Mouse (Mus musculus) liver, postnatal 0 days (tissue): ENCODE results near the gene Lgals3. TPM values are rescaled to one million over a fixed set of nuclear protein-coding genes. Genes with fewer than 3 reads are reported as not detected.

Source experiments
- ATAC-seq: fragments of 200-750 bp; cut with Nextera tagmentation; 2 replicates; pipeline ENCODE4 v1.8.0; 2017; ENCODE audit warnings: mild to moderate bottlenecking, moderate library complexity
- DNase-seq: peaks from one replicate; pipeline ENCODE4 v3.0.0-alpha.2; 2016
- H3K27ac ChIP-seq: fragments of 300-500 bp; sonication (generic); 2 replicates; pipeline ENCODE4 v1.5.1; 2014; ENCODE audit warnings: antibody characterized with exemption, moderate library complexity, mild to moderate bottlenecking, low read depth
- H3K27me3 ChIP-seq: fragments of 300-500 bp; sonication (generic); 2 replicates; pipeline ENCODE4 v1.6.1; 2014; ENCODE audit warnings: low read length, control low read depth, mixed read lengths; ENCODE audit not compliant: insufficient read depth
- H3K36me3 ChIP-seq: fragments of 300-500 bp; sonication (generic); replicated peaks from 2 replicates; pipeline ENCODE4 v1.6.1; 2014; ENCODE audit warnings: mild to moderate bottlenecking, control low read depth, low read length, moderate library complexity, mixed read lengths; ENCODE audit not compliant: insufficient read depth
- H3K4me1 ChIP-seq: fragments of 300-500 bp; sonication (generic); 2 replicates; pipeline ENCODE4 v1.6.1; 2014; ENCODE audit warnings: antibody characterized with exemption, mild to moderate bottlenecking, control low read depth; ENCODE audit not compliant: insufficient read depth
- H3K4me2 ChIP-seq: fragments of 300-500 bp; sonication (generic); 2 replicates; pipeline ENCODE4 v1.6.1; 2014; ENCODE audit warnings: low read depth, mild to moderate bottlenecking, low read length, moderate library complexity, mixed read lengths
- H3K4me3 ChIP-seq: fragments of 300-500 bp; sonication (generic); 2 replicates; pipeline ENCODE4 v1.5.1; 2014; ENCODE audit warnings: low read depth, low read length
- H3K9ac ChIP-seq: fragments of 300-500 bp; sonication (generic); replicated peaks from 2 replicates; pipeline ENCODE4 v1.6.1; 2014; ENCODE audit warnings: mild to moderate bottlenecking, moderate library complexity
- H3K9me3 ChIP-seq: fragments of 300-500 bp; sonication (generic); 2 replicates; pipeline ENCODE4 v1.6.1; 2016; ENCODE audit warnings: mild to moderate bottlenecking, control low read depth, low read length, mixed read lengths
- CTCF ChIP-seq: sonication (generic); IDR thresholded peaks from 2 replicates; pipeline ENCODE4 v1.5.1; 2016; ENCODE audit warnings: antibody characterized with exemption, low read depth
- EP300 ChIP-seq: IDR thresholded peaks from 2 replicates; pipeline ENCODE4 v1.6.1; 2016; ENCODE audit warnings: antibody characterized with exemption, low read depth, mild to moderate bottlenecking
- WGBS: fragments of 180-500 bp; shearing (Covaris S2); extraction: QIAGEN DNeasy Blood & Tissue Kit; methylation state at CpG from one replicate; pipeline ENCODE4 v1.1.7; 2014; ENCODE audit not compliant: insufficient replicate concordance; 5-methylcytosine and 5-hydroxymethylcytosine counted together
- polyA plus RNA-seq: library from polyadenylated mRNA; unstranded; fragments of >200 nt; fragmentation: Nextera tagmentation; extraction: Ambion mirVana; gene quantifications from 2 replicates; pipeline ENCODE4 v1.2.1, GENCODE M21; 2015

Lgals3 gene
- polyA plus RNA-seq, 1 experiment from 2014 or later, result 60.8 TPM

- H3K4me3 ChIP-seq, result peak within 1 kb of the TSS; percentile 88
- peak within 1 kb of the TSS; percentile 75 for H3K4me2 ChIP-seq
- peak within 1 kb of the TSS; percentile 70 for H3K27ac ChIP-seq
- TF ChIP-seq EP300 (peak; percentile 69), CTCF (peak; percentile 46)
- peak; percentile 95 for DNase-seq
- WGBS, result 1% methylated on average over 36 of the region's 36 CpGs
- peak; percentile 99 for ATAC-seq
- H3K27me3 ChIP-seq, result no peaks in the 10 kb centered on the region
- H3K4me1 ChIP-seq, result peaks cover 14% of the 10 kb centered on the region
- H3K9ac ChIP-seq, result peak within 1 kb of the TSS; percentile 85
- no peaks in the 10 kb centered on the region for H3K9me3 ChIP-seq
- H3K36me3 ChIP-seq, result peaks cover 31% of the 10 kb centered on the region
Observed at GRCm38 (mm10) chr14:47417775-47418665, 50.5 kb downstream of the Lgals3 start, which contains the start of gene Dlgap5. Gene Dlgap5, minus strand, starts transcription at chr14:47418407.

GRCm38 (mm10) chr14:47418666-47418991 is 51.1 kb downstream of the Lgals3 start:
- 38% methylated on average over 5 of the region's 5 CpGs for WGBS
- Histone ChIP-seq H3K27me3 (no peaks in the 10 kb centered on the region), H3K4me2 (peak overlapping the region; percentile 75), H3K9me3 (no peaks in the 10 kb centered on the region), H3K36me3 (peaks cover 28% of the 10 kb centered on the region), H3K4me3 (peak overlapping the region; percentile 88), H3K4me1 (peaks cover 14% of the 10 kb centered on the region), H3K9ac (peak overlapping the region; percentile 85), H3K27ac (peak overlapping the region; percentile 16)
- TF ChIP-seq CTCF (no peak), EP300 (no peak)
- DNase-seq (no peak), ATAC-seq (0 out of 2 replicates have a peak, but pooled peaks have one; percentile 14)

GRCm38 (mm10) chr14:47419034-47419625 is 51.6 kb downstream of the Lgals3 start:
- 76% methylated on average over 9 of the region's 9 CpGs for WGBS
- TF ChIP-seq CTCF (no peak), EP300 (no peak)
- Histone ChIP-seq H3K4me2 (peak overlapping the region; percentile 75), H3K9ac (no peak overlapping the region; the same call in 1 of the 2 replicates), H3K9me3 (no peaks in the 10 kb centered on the region), H3K36me3 (peaks cover 23% of the 10 kb centered on the region), H3K27ac (peak overlapping the region; percentile 16; the same call in 1 of the 2 replicates), H3K27me3 (no peaks in the 10 kb centered on the region), H3K4me3 (no peak overlapping the region), H3K4me1 (peaks cover 14% of the 10 kb centered on the region)
- DNase-seq, result no peak
- no peak for ATAC-seq

GRCm38 (mm10) chr14:47419723-47420276 is 52.2 kb downstream of the Lgals3 start:
- no peaks in the 10 kb centered on the region for H3K9me3 ChIP-seq
- no peaks in the 10 kb centered on the region for H3K27me3 ChIP-seq
- DNase-seq (no peak), ATAC-seq (no peak)
- no peak overlapping the region for H3K9ac ChIP-seq
- H3K4me3 ChIP-seq, result no peak overlapping the region
- H3K4me2 ChIP-seq, result no peak overlapping the region
- no peak overlapping the region for H3K27ac ChIP-seq
- H3K4me1 ChIP-seq, result peaks cover 14% of the 10 kb centered on the region
- no peak for TF ChIP-seq EP300
- no peak for TF ChIP-seq CTCF
- WGBS, result 90% methylated on average over 24 of the region's 24 CpGs
- H3K36me3 ChIP-seq, result peaks cover 17% of the 10 kb centered on the region

GRCm38 (mm10) chr14:47421606-47422005 is 54.1 kb downstream of the Lgals3 start:
- DNase-seq, result no peak
- Histone ChIP-seq H3K4me1 (peaks cover 14% of the 10 kb centered on the region), H3K27me3 (no peaks in the 10 kb centered on the region), H3K36me3 (no peaks in the 10 kb centered on the region), H3K4me2 (no peak overlapping the region), H3K4me3 (no peak overlapping the region), H3K27ac (no peak overlapping the region), H3K9me3 (no peaks in the 10 kb centered on the region), H3K9ac (no peak overlapping the region)
- no peak for TF ChIP-seq EP300
- TF ChIP-seq CTCF, result no peak
- WGBS, result 56% methylated on average over 2 of the region's 2 CpGs
- no peak for ATAC-seq

GRCm38 (mm10) chr14:47422466-47422865 is 54.9 kb downstream of the Lgals3 start:
- H3K9me3 ChIP-seq, result no peaks in the 10 kb centered on the region
- H3K27ac ChIP-seq, result no peak overlapping the region
- ATAC-seq, result no peak
- H3K4me3 ChIP-seq, result no peak overlapping the region
- no peaks in the 10 kb centered on the region for H3K27me3 ChIP-seq
- DNase-seq, result no peak
- no peak overlapping the region for H3K4me2 ChIP-seq
- peaks cover 6% of the 10 kb centered on the region for H3K4me1 ChIP-seq
- WGBS, result 67% methylated on average over 4 of the region's 4 CpGs
- no peaks in the 10 kb centered on the region for H3K36me3 ChIP-seq
- H3K9ac ChIP-seq, result no peak overlapping the region
- TF ChIP-seq EP300, result no peak
- TF ChIP-seq CTCF, result no peak
